Mouse (Mus musculus) Patski (cell line): Measurements from ENCODE around the gene Psmb5. TPM values are rescaled to one million over a fixed set of nuclear protein-coding genes. Genes with fewer than 3 reads are reported as not detected.

Experiments
- ATAC-seq: fragments of 100-300 bp; one replicate; pipeline ENCODE4 v1.8.0; 2021
- CTCF ChIA-PET: fragments of 350-600 bp; sonication (Branson Sonifier 250); formaldehyde crosslinking; loops from one replicate; lab custom pipeline; 2022; ENCODE audit warnings: inconsistent platforms; lab: Charles Lee
- POLR2A ChIA-PET: fragments of 350-600 bp; sonication (Branson Sonifier 250); formaldehyde crosslinking; loops from one replicate; lab custom pipeline; 2022; ENCODE audit warnings: antibody characterized with exemption, inconsistent platforms; lab: Charles Lee
- DNase-seq: peaks from one replicate; pipeline ENCODE4 v3.0.0-alpha.2; 2011; ENCODE audit warnings: low read depth, low spot score
- H3K27me3 ChIP-seq: fragments of 371-371 bp; one replicate; pipeline ENCODE4 v1.5.1; 2021
- CTCF ChIP-seq: fragments of 100-300 bp; IDR thresholded peaks from one replicate; pipeline ENCODE4 v1.5.1; 2021
- in situ Hi-C: fragments of 300-500 bp; cut with MboI; formaldehyde crosslinking; loops from 3 replicates; pipeline ENCODE4 v1.11.1; 2018; ENCODE audit warnings: low pct_unique_long_range_greater_than_20kb, mixed read lengths
- polyA plus RNA-seq: library from polyadenylated mRNA; unstranded; gene quantifications from one replicate; pipeline ENCODE4 v1.2.3, GENCODE M21; 2021

Gene Psmb5
- polyA plus RNA-seq, 1 experiment from 2014 or later: 335 TPM

DNA sequence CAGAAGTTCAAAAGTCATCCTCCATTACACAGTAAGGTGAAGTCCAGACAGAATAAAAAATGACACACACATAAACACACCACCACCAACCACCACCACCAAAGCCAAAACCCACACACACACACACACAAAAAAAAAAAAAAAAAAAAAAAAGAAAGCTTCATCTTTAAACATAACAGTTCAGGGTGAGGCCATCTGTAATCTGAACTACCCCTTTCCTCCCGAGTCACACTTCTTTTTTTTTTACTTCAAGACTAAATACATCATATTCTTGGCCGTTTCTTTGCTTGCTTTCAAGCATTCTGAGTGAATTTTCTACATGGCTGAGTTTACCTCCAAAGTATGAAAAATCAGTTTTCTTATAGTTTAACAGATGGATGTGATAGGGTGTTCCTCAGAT is 16.2 kb downstream of the Psmb5 start:
- no peak for ATAC-seq
- no peak for TF ChIP-seq CTCF
- POLR2A ChIA-PET: interaction anchor here (0.6 kb wide), 1 partner anchor 47 kb away, joined by 7 read pairs; no protein-coding TSS in a partner anchor
- no peak for DNase-seq
- CTCF ChIA-PET: interaction anchor here (1.1 to 1.2 kb wide), 2 partner anchors 14 to 18 kb away, joined by 3 read pairs; no protein-coding TSS in a partner anchor
- no peaks in the 10 kb centered on the region for H3K27me3 ChIP-seq
- in situ Hi-C loops: no loop called here

DNA sequence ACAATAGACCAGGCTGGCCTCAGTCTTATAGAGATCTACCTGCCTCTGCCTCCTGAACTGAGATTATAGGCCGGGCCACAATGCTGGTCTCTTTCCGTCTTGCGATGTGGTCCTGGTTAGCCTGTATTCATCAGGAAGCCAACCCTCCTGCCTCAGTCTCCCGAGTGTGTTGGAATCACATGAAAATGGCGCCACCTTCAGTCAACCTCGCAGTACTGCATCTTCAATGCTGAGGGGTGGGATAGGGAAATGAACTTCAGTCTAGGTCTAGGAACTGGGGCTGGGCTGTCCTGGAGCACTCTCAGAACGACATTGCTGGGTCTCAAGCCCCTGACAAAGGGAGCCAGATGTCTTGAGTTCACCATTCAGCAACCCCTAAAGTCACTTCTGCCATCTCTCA is 20.7 kb downstream of the Psmb5 start:
- no peak for TF ChIP-seq CTCF
- in situ Hi-C loops: no loop called here
- no peak for ATAC-seq
- ChIA-PET POLR2A (interaction anchor here (0.7 kb wide), 1 partner anchor 24 kb away, joined by 3 read pairs; no protein-coding TSS in a partner anchor), CTCF (interaction anchor here (2.6 kb wide), 1 partner anchor 13 kb away, joined by 13 read pairs; no protein-coding TSS in a partner anchor)
- DNase-seq: no peak
- H3K27me3 ChIP-seq: no peaks in the 10 kb centered on the region

DNA sequence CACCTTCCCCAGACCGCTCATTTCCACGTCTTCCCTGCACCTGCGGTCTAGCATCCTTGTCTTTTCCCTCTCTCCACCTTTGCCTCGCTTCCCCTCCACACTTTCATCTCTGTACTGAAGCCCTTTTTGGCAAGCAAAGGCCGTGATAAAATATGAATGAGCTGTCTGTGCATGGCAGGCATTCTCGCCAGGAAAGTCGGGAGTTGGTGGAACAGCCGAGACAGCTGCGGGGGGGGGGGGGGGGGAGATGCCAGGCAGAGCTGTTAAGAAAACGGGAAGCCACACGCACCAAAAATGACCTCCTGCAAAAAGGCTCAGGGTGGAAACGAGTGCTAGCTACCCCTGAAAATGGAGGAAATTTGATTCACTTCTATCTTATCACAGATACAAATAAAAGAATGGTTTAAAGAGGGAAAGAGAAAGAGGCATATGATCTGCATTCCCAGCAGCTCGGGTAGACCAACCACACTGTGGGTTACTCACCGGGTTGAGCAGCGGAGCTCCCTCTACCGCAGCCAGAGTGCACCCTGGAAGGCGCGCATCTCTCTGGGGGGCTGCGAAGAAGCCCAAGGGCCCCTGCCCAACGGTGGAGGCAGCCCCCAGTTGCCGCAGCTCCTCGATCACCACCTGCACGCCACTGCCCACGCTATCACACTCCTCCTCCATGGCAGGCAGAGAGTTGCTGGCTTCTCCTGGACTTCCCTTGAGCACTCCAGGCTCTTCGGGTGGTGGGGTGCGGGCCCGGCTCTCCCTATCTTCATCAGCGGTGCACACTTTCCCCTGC is 23.0 kb downstream of the Psmb5 start:
- no peak for DNase-seq
- CTCF ChIA-PET: interaction anchor here (0.7 to 2.6 kb wide), 6 partner anchors 11 to 25 kb away, joined by 3 to 13 read pairs (median 3); no protein-coding TSS in a partner anchor
- TF ChIP-seq CTCF: no peak
- in situ Hi-C loops: no loop called here
- H3K27me3 ChIP-seq: no peaks in the 10 kb centered on the region
- no peak for ATAC-seq
- POLR2A ChIA-PET: interaction anchor here (0.7 kb wide), 1 partner anchor 9 kb away, joined by 3 read pairs; no protein-coding TSS in a partner anchor

DNA sequence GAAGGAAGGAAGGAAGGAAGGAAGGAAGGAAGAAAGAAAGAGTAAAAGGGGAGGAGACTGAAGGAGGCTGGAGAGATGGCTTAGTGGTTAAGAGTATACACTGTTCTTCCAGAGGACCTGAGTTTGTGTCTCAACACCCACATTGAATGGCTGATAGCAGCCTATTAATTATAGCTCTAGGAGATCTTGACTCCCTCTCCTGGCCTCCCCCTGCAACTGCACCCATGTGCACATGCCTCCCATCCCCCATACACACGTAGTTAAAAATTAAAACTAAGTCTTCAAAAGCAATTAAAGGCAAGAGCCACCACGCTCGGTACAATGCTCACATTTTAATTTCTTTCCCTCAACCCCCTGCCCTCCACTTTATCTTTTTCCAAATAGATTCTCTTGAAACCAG is 23.8 kb downstream of the Psmb5 start:
- no peaks in the 10 kb centered on the region for H3K27me3 ChIP-seq
- DNase-seq (no peak), ATAC-seq (no peak)
- POLR2A ChIA-PET: interaction anchor here (0.7 kb wide), 1 partner anchor 20 kb away, joined by 4 read pairs; no protein-coding TSS in a partner anchor
- TF ChIP-seq CTCF: no peak
- in situ Hi-C loops: no loop called here
- CTCF ChIA-PET: interaction anchor here (1.0 to 1.8 kb wide), 3 partner anchors 14 to 24 kb away, joined by 3 to 5 read pairs (median 3); no protein-coding TSS in a partner anchor

DNA sequence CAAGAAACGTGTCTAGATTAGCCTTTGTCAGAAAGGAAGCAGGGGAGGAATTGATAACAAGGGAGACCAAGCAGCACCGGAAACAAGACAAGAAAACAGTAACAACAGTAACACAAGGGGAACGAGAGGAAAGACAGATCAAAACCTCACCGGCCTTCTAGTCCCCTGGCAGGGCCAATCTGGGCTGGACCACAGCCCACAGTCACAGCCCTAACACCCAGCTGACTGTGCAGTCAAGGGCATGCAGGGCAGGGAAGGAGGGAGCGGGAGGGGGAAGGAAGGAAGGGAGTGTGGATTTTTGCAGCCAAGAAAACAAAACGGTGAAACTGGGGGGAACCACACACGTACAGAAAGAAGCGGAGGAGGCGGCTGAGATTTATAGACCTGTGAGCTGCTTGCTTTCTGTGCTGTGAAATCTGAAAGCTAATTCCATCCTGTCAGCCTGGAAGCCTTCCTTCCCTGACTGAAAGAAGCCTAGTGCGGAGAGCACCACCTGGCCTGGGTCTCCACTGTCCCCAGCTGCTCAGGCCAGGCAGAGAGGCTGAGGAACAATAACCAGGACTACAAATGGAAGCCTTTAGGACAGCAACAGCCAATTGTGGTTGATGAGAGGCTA is 25.4 kb downstream of the Psmb5 start:
- in situ Hi-C loops: no loop called here
- no peak for ATAC-seq
- POLR2A ChIA-PET: interaction anchor here (0.6 kb wide), 1 partner anchor 382 kb away, joined by 3 read pairs; no protein-coding TSS in a partner anchor
- no peaks in the 10 kb centered on the region for H3K27me3 ChIP-seq
- CTCF ChIA-PET: interaction anchor here (1.2 to 1.5 kb wide), 2 partner anchors 9 to 13 kb away, joined by 3 read pairs; partner anchors contain the start of gene 4931414P19Rik
- DNase-seq: no peak
- TF ChIP-seq CTCF: no peak

DNA sequence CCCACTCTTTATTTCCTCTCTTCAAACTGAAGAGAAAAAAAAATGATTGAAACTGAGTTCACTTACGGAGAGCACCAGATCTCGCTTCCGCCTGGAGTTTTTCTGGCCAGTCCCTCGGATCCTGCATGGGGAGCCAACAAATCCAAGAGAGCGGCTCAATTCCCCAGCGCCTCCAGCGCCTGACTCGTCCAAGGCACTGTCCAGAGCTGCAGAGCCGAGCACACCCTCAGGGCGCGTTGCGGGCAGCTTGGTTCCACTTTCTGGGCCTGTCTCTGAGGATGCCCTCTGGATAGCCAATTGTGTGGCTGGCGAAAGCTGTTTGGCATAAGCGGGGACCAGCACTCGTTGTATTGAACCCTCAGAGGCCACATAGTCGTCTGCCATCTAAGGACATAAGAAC is 26.8 kb downstream of the Psmb5 start:
- POLR2A ChIA-PET: interaction anchor here (1.5 kb wide), 1 partner anchor 26 kb away, joined by 3 read pairs; no protein-coding TSS in a partner anchor
- in situ Hi-C loops: no loop called here
- ATAC-seq (no peak), DNase-seq (no peak)
- CTCF ChIA-PET: no interaction called here
- no peaks in the 10 kb centered on the region for H3K27me3 ChIP-seq
- TF ChIP-seq CTCF: no peak

DNA sequence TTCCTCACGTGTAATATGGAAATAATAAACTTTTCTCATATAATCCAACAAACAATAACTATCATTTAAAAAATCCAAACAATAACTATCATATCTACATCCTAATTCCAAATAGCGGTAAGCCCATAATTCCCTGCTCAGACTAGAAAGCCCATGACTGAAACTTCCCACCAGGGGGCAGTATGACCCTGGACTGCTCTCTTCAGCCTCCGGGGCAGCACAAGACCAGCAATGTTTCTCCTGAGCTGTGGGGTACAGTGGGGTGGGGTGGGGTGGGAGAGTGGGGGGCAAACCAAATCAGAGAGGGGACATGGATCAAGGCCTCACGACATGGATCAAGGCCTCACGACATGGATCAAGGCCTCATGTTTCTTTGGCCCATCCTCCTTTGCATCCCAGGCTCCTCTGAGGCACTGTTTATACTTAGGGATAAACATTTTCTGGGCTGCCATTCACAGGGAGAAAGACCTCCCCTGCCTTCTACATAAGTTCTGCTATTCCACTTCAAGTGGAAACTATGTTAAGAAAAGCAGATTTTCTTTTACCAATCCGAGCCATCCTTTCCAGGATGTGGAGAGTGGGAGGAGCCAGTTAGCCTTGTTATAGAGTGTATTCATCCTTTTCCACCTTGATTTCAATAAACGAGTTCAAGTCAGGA is 34.0 kb downstream of the Psmb5 start:
- TF ChIP-seq CTCF: no peak
- no peaks in the 10 kb centered on the region for H3K27me3 ChIP-seq
- in situ Hi-C loops: loop anchor here (5.0 kb wide), 1 partner anchor 53 kb away; no protein-coding TSS in a partner anchor
- DNase-seq: no peak
- ATAC-seq: no peak
- POLR2A ChIA-PET: interaction anchor here (0.7 kb wide), 1 partner anchor 10 kb away, joined by 3 read pairs; no protein-coding TSS in a partner anchor
- CTCF ChIA-PET: interaction anchor here (0.6 to 4.5 kb wide), 15 partner anchors 9 to 69 kb away, joined by 3 to 23 read pairs (median 3); no protein-coding TSS in a partner anchor

DNA sequence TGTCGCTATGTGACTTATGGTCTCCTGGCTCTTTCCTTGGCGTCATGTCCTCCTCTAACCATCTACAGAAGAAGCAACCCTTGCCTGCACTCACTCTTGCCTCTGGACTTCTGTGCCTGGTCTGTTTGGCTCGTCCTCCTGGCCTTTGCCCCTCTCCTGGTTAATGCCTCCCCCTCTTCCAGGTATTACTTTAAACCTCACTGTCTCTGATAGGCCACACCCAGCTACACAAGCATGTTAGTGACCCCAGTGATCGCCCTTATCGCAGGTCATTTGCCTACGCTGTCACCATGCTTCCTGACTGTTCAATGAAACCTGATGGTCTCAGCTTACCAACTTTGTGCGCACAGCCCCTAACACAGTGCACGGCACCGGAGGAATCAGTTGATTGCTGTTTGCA is 35.3 kb downstream of the Psmb5 start:
- ATAC-seq (no peak), DNase-seq (no peak)
- TF ChIP-seq CTCF: no peak
- POLR2A ChIA-PET: no interaction called here
- H3K27me3 ChIP-seq: no peaks in the 10 kb centered on the region
- in situ Hi-C loops: loop anchor here (5.0 kb wide), 1 partner anchor 55 kb away; no protein-coding TSS in a partner anchor
- CTCF ChIA-PET: interaction anchor here (1.4 to 4.5 kb wide), 5 partner anchors 10 to 62 kb away, joined by 3 to 23 read pairs (median 10); no protein-coding TSS in a partner anchor

DNA sequence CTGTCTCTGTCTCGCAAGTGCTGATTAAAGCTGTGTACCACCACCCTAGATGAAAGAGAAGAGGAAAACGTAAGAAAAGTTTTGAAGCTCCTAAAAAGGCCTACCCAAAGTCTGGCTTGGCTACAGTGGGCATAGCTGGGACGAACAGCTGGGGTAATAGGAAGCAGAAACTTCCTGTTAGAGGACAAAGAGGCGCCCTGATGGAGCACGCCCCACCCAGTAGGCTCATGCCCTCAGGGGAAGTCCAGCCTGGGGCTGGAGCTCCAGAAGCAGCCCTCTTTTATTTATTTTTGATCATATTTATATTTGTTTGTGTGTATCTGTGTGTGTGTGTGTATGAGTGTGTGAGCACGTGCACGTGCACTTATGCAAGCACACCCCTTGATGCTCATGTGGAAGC is 38.2 kb downstream of the Psmb5 start:
- ChIA-PET POLR2A (interaction anchor here (2.5 kb wide), 1 partner anchor 12 kb away, joined by 9 read pairs; no protein-coding TSS in a partner anchor), CTCF (interaction anchor here (0.8 to 3.7 kb wide), 5 partner anchors 10 to 51 kb away, joined by 3 to 16 read pairs (median 4); partner anchors contain the start of gene Haus4)
- DNase-seq: no peak
- no peaks in the 10 kb centered on the region for H3K27me3 ChIP-seq
- TF ChIP-seq CTCF: no peak
- ATAC-seq: no peak
- in situ Hi-C loops: loop anchor here (5.0 to 10.0 kb wide), 2 partner anchors 58 to 355 kb away; no protein-coding TSS in a partner anchor
